Mouse (Mus musculus) urinary bladder, adult 2 months (tissue): ENCODE results near the gene Gpr62. TPM values are rescaled to one million over a fixed set of nuclear protein-coding genes. Genes with fewer than 3 reads are reported as not detected.
A peak's percentile ranks its signal among the peaks of the same experiment; 100 is the strongest.

Experiments
- DNase-seq: peaks from one replicate; pipeline ENCODE4 v3.0.0; 2022; ENCODE audit warnings: low spot score
- polyA plus RNA-seq: library from polyadenylated mRNA; depleted of rRNA; stranded (reverse); fragments of >200 nt; gene quantifications from 2 replicates; pipeline ENCODE4 v1.2.3, GENCODE M21; 2012; rRNA removed

Gene Gpr62
- polyA plus RNA-seq, 1 experiment, result 0.33 TPM

- DNase-seq, result no peak
Measured at GRCm38 (mm10) chr9:106421033-106421864, 44.5 kb downstream of the Gpr62 start.

GRCm38 (mm10) chr9:106420608-106421007 lies 45.1 kb downstream of the Gpr62 start:
- DNase-seq, result no peak

- DNase-seq, result peak; percentile 54
Measured at GRCm38 (mm10) chr9:106417841-106418625, 47.7 kb downstream of the Gpr62 start.

GRCm38 (mm10) chr9:106416826-106417225 lies 48.9 kb downstream of the Gpr62 start:
- no peak for DNase-seq

Other genes starting within 250 kb of the Gpr62 start
- gene Tlr9, start 243.3 kb downstream of the Gpr62 start, polyA plus RNA-seq, result 1.8 and 2.5 TPM in 2 replicates
- gene Alas1, start 217.3 kb downstream of the Gpr62 start, polyA plus RNA-seq, result 93.3 and 105 TPM in 2 replicates
- gene Poc1a, start 184.9 kb downstream of the Gpr62 start, polyA plus RNA-seq, result 3.9 and 4.5 TPM in 2 replicates
- 33.5 and 34.7 TPM in 2 replicates for gene Dusp7, start 97.3 kb downstream of the Gpr62 start, polyA plus RNA-seq
- gene Rpl29, start 36.5 kb downstream of the Gpr62 start, polyA plus RNA-seq, result 1,045 and 1,109 TPM in 2 replicates
- 7.8 and 10.2 TPM in 2 replicates for gene Acy1, start 27.6 kb downstream of the Gpr62 start, polyA plus RNA-seq
- gene Abhd14b, start 18.5 kb downstream of the Gpr62 start, polyA plus RNA-seq, result 69.6 and 84.4 TPM in 2 replicates
- gene Abhd14a, start 18.3 kb downstream of the Gpr62 start, polyA plus RNA-seq, result 44.9 and 46.9 TPM in 2 replicates
- 42.5 and 47.9 TPM in 2 replicates for gene Pcbp4, start 12.6 kb downstream of the Gpr62 start, polyA plus RNA-seq
- gene Rrp9, start 10.0 kb upstream of the Gpr62 start, polyA plus RNA-seq, result 30.6 and 31.0 TPM in 2 replicates
- gene Parp3, start 11.0 kb upstream of the Gpr62 start, polyA plus RNA-seq, result 70.2 and 82.3 TPM in 2 replicates
- not detected in 2 replicates for gene Iqcf1, start 34.0 kb upstream of the Gpr62 start, polyA plus RNA-seq
- not detected in 2 replicates for gene Iqcf5, start 48.6 kb upstream of the Gpr62 start, polyA plus RNA-seq
- not detected in 2 replicates for gene Iqcf3, start 95.7 kb upstream of the Gpr62 start, polyA plus RNA-seq
- gene Iqcf4, start 105.1 kb upstream of the Gpr62 start, polyA plus RNA-seq, result not detected in 2 replicates
- gene Iqcf6, start 160.6 kb upstream of the Gpr62 start, polyA plus RNA-seq, result not detected in 2 replicates
- gene Grm2, start 190.1 kb upstream of the Gpr62 start, polyA plus RNA-seq, result not detected in 2 replicates
- gene Tex264, start 220.0 kb upstream of the Gpr62 start, polyA plus RNA-seq, result 70.3 and 76.2 TPM in 2 replicates